Mouse (Mus musculus) left cerebral cortex, postnatal 25 days (tissue): ENCODE measurements at regions not wholly inside any gene's neighbourhood (a gene's known extent, or its start where the extent isn't known, plus 50 kb on each side); places are given as distances from the start of the nearest gene placed in this dataset.
"Not testable (repeated sequence)": the region's sequence is repeated elsewhere in the genome, so short reads cannot be mapped to it uniquely, and the experiment has no call there.

Experiments used
- DNase-seq, 2 experiments: peaks; one replicate each; pipeline ENCODE4 v3.0.0; 2022; ENCODE audit warnings: low spot score in 2 of 2, mixed read lengths in 1 of 2
- intact Hi-C: fragments of 180-260 bp; cut with DNase I; formaldehyde crosslinking; loops from one replicate; pipeline ENCODE4 v1.15.1; 2025

GRCm38 (mm10) chr10:112521388-112521787 is 250.5 kb downstream of the Kcnc2 start:
- peak; percentile 8 to 88 for DNase-seq
- intact Hi-C loops = no loop called here

GRCm38 (mm10) chr10:112543051-112543450 is 272.1 kb downstream of the Kcnc2 start:
- no peak for DNase-seq
- intact Hi-C loops = no loop called here

DNA sequence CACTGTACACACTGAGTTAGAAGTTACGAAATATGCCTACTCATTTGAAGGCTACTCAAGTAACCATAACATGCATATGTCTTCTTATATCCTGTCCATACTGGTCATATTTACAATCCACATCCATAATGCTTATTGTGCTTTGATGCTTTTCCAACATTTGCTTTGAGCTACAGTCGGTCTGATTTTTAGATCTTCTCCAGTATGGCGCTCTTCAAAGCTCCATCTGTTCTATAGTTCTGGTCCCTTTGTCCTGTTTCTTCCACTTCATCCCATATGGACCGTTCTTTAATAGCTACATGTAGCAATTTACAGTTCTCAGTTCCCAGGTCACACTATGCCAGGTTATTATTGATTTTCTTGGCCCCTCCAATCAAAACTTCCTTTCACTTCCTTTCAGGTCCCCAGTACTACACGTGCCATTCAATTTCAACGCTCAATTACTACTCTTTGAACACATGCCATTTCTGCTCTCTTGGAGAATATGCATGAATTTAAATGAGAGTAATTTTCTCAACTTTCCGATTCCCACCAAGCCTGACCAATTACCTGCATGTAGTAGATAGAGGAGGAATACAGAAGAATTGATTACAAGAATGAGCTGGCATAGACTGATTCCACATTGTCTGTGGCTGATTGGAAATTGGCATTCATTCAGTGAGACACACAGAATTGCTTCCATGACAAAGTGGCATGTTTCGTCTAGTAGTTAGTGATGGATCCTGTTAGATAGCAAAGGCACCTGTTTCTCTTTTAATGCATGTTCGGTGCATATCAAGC is 301.0 kb downstream of the Kcnc2 start:
- intact Hi-C loops = no loop called here
- DNase-seq = peak in 1 of 2 experiments; percentile 14

GRCm38 (mm10) chr10:112572556-112572955 is 301.6 kb downstream of the Kcnc2 start:
- DNase-seq = peak; percentile 16 to 52
- intact Hi-C loops = no loop called here

DNA sequence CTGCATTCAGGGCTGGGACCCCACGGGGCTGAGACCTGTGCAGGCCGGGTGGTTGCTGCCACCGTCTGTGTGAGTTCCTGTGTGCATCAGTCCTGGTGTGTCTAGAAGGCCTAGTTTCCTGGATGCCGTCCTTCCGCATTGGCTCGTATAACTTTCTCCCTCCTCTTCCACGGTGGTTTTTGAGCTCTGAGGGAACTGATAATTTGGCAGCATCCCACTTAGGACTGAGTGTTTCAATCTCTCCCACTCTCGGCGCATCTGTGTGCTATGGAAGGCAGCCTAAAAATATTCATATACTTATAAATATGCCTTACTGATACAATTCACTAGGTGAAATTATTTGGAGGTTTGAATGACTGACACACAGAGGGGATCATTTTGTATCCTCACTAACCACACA is 314.0 kb downstream of the Kcnc2 start:
- DNase-seq = peak; percentile 6 to 41
- intact Hi-C loops = no loop called here

- DNase-seq = no peak
- intact Hi-C loops = no loop called here
These were observed 323.4 kb downstream of the Kcnc2 start for GRCm38 (mm10) chr10:112594327-112594726.

DNA sequence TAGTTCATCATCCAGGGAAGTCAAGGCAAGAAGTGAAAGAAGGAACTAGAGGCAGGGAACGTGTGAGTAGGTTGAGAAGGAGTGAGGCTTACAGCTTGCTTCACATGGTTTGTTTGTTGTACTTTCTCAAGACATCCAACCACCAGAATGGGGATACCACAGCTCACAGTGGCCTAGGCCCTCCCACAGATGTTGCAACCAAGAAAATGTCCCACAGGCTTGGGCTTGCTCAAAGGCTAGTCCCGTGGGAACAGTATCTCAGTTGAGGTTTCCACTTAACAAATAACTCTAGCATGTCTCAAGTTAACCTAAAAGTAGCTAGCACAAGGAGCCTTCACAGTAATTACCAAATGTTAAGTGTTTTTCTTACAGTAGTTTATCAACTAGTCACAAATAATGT is 323.2 kb downstream of the Atxn7l3b start:
- intact Hi-C loops = no loop called here
- DNase-seq = no peak

DNA sequence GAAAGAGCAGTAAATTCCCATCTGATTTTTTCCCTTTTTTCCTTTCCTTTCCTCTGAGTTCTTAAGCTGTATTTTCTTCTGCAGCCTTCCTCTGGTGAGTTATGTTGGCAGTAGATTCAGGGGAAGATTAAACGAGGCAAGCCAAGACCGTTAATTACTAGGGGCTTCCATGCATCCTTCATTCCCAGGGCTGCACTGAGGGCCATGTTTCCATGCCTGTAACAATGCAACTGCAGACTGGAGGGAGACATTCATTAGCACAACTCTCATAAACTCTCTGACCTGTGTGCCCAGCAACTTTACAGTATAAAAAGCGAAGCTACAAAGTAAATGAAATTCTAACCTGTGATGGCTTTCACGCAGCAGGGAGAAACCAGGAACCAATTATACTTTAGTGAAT is 321.2 kb downstream of the Atxn7l3b start:
- intact Hi-C loops = no loop called here
- DNase-seq = no peak

GRCm38 (mm10) chr10:112611711-112612110 is 317.1 kb downstream of the Atxn7l3b start:
- intact Hi-C loops = no loop called here
- DNase-seq = no peak

- no peak for DNase-seq
- intact Hi-C loops = no loop called here
These were observed 315.1 kb downstream of the Atxn7l3b start for GRCm38 (mm10) chr10:112613751-112614150.

GRCm38 (mm10) chr10:112614226-112614625 is 314.6 kb downstream of the Atxn7l3b start:
- intact Hi-C loops = no loop called here

DNA sequence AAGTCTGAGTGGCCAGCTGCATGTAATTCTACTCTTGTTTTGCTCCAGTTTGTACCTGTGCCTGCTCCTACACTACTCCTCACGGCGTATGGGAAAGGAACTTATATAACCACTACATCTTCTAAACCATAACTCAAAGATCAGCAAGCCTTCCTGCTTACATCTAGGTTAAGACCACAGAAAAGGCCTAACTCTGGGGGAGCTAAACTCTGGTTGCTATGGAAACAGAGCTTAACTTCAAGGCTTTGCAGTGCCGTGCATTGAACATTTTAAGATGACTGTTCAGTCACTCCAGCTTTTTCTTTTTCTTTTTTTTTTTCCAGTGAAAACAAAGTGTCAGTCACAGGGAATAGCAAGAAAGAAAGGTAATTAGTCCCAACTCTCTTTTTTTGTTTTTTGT is 309.1 kb downstream of the Atxn7l3b start:
- peak in 1 of 2 experiments; percentile 20 for DNase-seq
- intact Hi-C loops = no loop called here

More at GRCm38 (mm10) chr10:112614226-112614625, 314.6 kb downstream of the Atxn7l3b start:
- DNase-seq = no peak

DNA sequence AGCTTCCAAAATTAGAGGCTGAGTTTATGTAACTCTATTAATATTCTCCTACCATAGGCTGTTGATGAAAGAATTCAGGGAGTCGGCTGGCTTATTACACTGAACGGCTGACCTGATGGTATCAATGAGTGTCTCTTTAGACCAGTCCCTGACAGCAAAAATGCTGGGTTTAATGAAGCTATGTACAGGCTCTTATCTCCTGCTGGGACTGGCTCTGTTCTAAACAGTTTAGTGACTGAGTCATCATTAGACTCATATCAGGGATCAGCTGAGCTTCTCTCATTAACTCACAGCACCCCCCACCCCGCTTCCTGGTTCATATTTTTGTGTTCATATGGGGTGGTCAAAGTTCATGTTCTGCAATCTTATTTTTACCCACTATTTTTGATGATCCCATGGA is 299.0 kb downstream of the Atxn7l3b start:
- DNase-seq = no peak
- intact Hi-C loops = no loop called here

- intact Hi-C loops = no loop called here
- DNase-seq = no peak
These were observed 293.6 kb downstream of the Atxn7l3b start for GRCm38 (mm10) chr10:112635199-112635598.

DNA sequence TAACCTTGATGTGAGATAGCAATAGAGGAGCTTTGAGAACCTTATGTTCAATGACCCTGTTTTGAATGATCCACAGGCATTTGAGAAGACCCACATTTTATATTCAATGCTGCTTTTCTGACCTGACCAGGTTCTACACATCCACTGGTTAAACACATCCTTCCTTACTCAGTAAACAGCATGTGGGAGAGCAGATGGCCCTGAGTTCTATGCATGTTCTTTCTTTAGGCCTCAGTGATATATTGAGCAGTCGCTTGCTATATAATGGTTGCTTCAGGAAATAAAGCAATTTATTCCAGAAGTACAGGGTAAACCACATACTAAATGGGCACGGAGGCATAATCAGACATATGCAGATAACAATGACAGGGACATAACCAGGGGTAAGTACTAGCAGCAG is 292.2 kb downstream of the Atxn7l3b start:
- intact Hi-C loops = no loop called here
- DNase-seq = peak in 1 of 2 experiments; percentile 12

- intact Hi-C loops = not testable (repeated sequence)
These were observed 288.2 kb downstream of the Atxn7l3b start for GRCm38 (mm10) chr10:112640551-112640950.

DNA sequence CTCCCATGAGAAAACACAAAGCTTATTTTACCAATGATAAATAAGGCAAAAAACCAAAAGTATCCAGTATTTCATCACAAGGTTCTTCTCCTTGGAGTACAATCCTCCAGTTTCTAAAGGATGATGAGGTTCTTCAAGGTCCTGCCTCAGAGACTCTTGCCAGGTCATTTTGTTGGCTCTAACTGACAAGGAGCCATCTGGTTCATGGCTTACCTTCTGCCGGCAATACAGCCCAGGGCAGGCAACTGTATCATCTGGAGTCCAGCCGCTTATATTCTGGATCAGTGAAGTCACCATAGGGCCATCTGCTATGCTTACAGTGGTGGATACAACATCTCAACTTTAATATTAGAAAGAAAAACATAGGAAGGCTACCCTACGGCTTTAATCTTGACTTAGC is 279.8 kb downstream of the Atxn7l3b start:
- intact Hi-C loops = no loop called here
- no peak for DNase-seq

More at GRCm38 (mm10) chr10:112640551-112640950, 288.2 kb downstream of the Atxn7l3b start:
- not testable (repeated sequence) for DNase-seq
